In genomic region chr10:127123436-127123805, GRCm38 (mm10) we compare ENCODE assay signal across 7 mouse cellular contexts. TPM values are rescaled to one million over a fixed set of nuclear protein-coding genes. Genes with fewer than 3 reads are reported as not detected.
A peak's percentile ranks its signal among the peaks of the same experiment; 100 is the strongest.
DNase-seq lines count a peak whose midpoint lies in the region; ATAC-seq lines count a peak whose summit lies in the region.

No protein-coding gene starts in this region.

- peak overlapping the region; percentile 50 for H3K4me2 ChIP-seq in intestine, embryonic 15.5 days (replicated peaks)

- H3K27ac ChIP-seq in intestine, embryonic 15.5 days: 0 out of 2 replicates have a peak overlapping the region, but pooled peaks have one; percentile 28

- WGBS in intestine, embryonic 15.5 days: 12% methylated on average over 4 of the region's 4 CpGs

- no peaks in the 10 kb centered on the region for H3K9me3 ChIP-seq in intestine, embryonic 15.5 days

- 0 out of 2 replicates have a peak, but pooled peaks cover 12% of the 10 kb centered on the region for H3K4me1 ChIP-seq in intestine, embryonic 15.5 days (replicated peaks)

- H3K36me3 ChIP-seq in intestine, embryonic 15.5 days: peaks cover 7% of the 10 kb centered on the region; the same call in 1 of the 2 replicates

- no peaks in the 10 kb centered on the region for H3K27me3 ChIP-seq in intestine, embryonic 15.5 days (replicated peaks)

- H3K9ac ChIP-seq in intestine, embryonic 15.5 days: no peak overlapping the region

- H3K4me3 ChIP-seq in intestine, embryonic 15.5 days (replicated peaks): 0 out of 2 replicates have a peak overlapping the region, but pooled peaks have one; percentile 6

- DNase-seq in adipocyte (ENCODE audit: low spot score): peak; percentile 78
- peak; percentile 93 for DNase-seq in cerebellum, adult 9-10 months
- peak; percentile 43 to 66 for DNase-seq in frontal cortex, postnatal 10 days (ENCODE audit: low spot score in 2 of 2)
- peak; percentile 83 to 87 for DNase-seq in left cerebral cortex, postnatal 14 days (ENCODE audit: low spot score in 2 of 2)
- peak; percentile 74 for DNase-seq in mesoderm, embryonic 11.5 days (ENCODE audit: low read depth, low spot score)
- DNase-seq in right cerebral cortex, postnatal 4 days: peak; percentile 73

- intact Hi-C loops in left cerebral cortex, postnatal 14 days (cut with DNase I): loop anchor here (2.0 to 5.0 kb wide), 2 partner anchors 41 to 104 kb away; partner anchors contain the start of gene B4galnt1

- no peak for ATAC-seq in intestine, embryonic 15.5 days

RNA-seq across cellular contexts. Expression of gene Os9, which starts 2.5 kb away (rescaled TPM):
- polyA plus RNA-seq in intestine, embryonic 15.5 days (2015; fragmentation: Nextera tagmentation; extraction: Ambion mirVana): 93.0 and 104 TPM in 2 replicates
- 100 to 1,000 TPM; 111 to 116 TPM for total RNA-seq in left cerebral cortex, postnatal 14 days (2021)

RNA-seq across cellular contexts. Expression of gene B4galnt1, which starts 41.6 kb away (rescaled TPM):
- polyA plus RNA-seq in intestine, embryonic 15.5 days (2015; fragmentation: Nextera tagmentation; extraction: Ambion mirVana): 52.5 and 55.2 TPM in 2 replicates
- total RNA-seq in left cerebral cortex, postnatal 14 days (2021): 100 to 1,000 TPM; 108 to 110 TPM

RNA-seq across cellular contexts. Expression of gene Agap2, which starts 48.3 kb away (rescaled TPM):
- polyA plus RNA-seq in intestine, embryonic 15.5 days (2015; fragmentation: Nextera tagmentation; extraction: Ambion mirVana): 0.16 and 0.43 TPM in 2 replicates
- total RNA-seq in left cerebral cortex, postnatal 14 days (2021): 100 to 1,000 TPM; 704 to 706 TPM

RNA-seq across cellular contexts. Expression of gene Tspan31, which starts 53.4 kb away (rescaled TPM):
- polyA plus RNA-seq in intestine, embryonic 15.5 days (2015; fragmentation: Nextera tagmentation; extraction: Ambion mirVana): 167 and 181 TPM in 2 replicates
- total RNA-seq in left cerebral cortex, postnatal 14 days (2021): 10 to 100 TPM; 67.1 to 74.5 TPM

RNA-seq across cellular contexts. Expression of gene Slc26a10, which starts 57.0 kb away (rescaled TPM):
- 0.98 and 1.1 TPM in 2 replicates for polyA plus RNA-seq in intestine, embryonic 15.5 days (2015; fragmentation: Nextera tagmentation; extraction: Ambion mirVana)
- 1 to 10 TPM; 1.1 to 1.4 TPM for total RNA-seq in left cerebral cortex, postnatal 14 days (2021)
